Mouse (Mus musculus) myocyte (in vitro differentiated cells): ENCODE measurements around the gene Itpk1.

ENCODE experiments used
- E2F4 ChIP-seq: IDR thresholded peaks from one replicate; pipeline ENCODE4 v1.6.1; 2011; ENCODE audit warnings: mild to moderate bottlenecking, control low read depth, moderate library complexity; ENCODE audit not compliant: insufficient read depth
- MAX ChIP-seq: IDR thresholded peaks from one replicate; pipeline ENCODE4 v1.6.1; 2011; ENCODE audit warnings: low read depth, mild to moderate bottlenecking, control low read depth
- MYOD1 ChIP-seq, 3 experiments: IDR thresholded peaks; one replicate each; pipeline ENCODE4 v1.6.1; 2011; ENCODE audit warnings: control low read depth in 2 of 3, low read depth in 2 of 3, mild to moderate bottlenecking in 2 of 3, moderate library complexity in 1 of 3; ENCODE audit not compliant: insufficient read length in 2 of 3, control insufficient read depth in 1 of 3
- POLR2A ChIP-seq: IDR thresholded peaks from one replicate; pipeline ENCODE4 v1.6.1; 2011; ENCODE audit warnings: low read depth, mild to moderate bottlenecking, control low read depth, moderate library complexity; ENCODE audit not compliant: insufficient read length
- POLR2AphosphoS2 ChIP-seq: IDR thresholded peaks from one replicate; pipeline ENCODE4 v1.6.1; 2011; ENCODE audit warnings: low read depth, control low read depth; ENCODE audit not compliant: insufficient read length
- REST ChIP-seq: IDR thresholded peaks from one replicate; pipeline ENCODE4 v1.6.1; 2011; ENCODE audit warnings: mild to moderate bottlenecking, control low read depth, moderate library complexity; ENCODE audit not compliant: insufficient read depth, insufficient read length
- TCF12 ChIP-seq: IDR thresholded peaks from one replicate; pipeline ENCODE4 v1.6.1; 2011; ENCODE audit warnings: mild to moderate bottlenecking, control low read depth; ENCODE audit not compliant: poor library complexity, insufficient read depth, severe bottlenecking

DNA sequence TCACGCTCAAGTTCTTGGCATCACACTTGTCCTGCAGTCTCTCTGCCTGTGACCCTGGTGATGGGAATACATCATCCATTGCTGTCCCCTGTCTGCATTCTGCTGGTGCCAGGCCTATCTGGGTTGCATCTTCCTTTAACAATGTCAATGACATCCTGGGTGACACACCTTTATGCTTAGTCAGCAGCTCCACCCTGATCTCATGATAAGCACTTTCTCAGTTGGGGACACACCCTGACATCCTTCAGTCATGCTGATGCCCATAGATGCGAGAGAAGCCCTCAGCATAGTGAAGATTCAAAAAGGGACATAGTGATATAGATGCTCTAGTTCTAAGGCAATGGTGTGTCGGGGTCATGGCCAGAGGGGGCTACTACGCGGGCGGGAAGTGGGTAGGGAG is 20.4 kb upstream of the Itpk1 start:
- TF ChIP-seq POLR2A = no peak
- no peak for TF ChIP-seq POLR2AphosphoS2
- no peak for TF ChIP-seq TCF12
- no peak for TF ChIP-seq E2F4
- no peak for TF ChIP-seq MYOD1 (IDR thresholded peaks at IDR 0.05; ENCODE audit: control insufficient read depth in 1 of 3, insufficient read length in 2 of 3, low read depth in 2 of 3)
- no peak for TF ChIP-seq REST
- TF ChIP-seq MAX = no peak
